Mouse (Mus musculus) left cerebral cortex, adult 11 months (tissue): ENCODE measurements at regions not wholly inside any gene's neighbourhood (a gene's known extent, or its start where the extent isn't known, plus 50 kb on each side); places are given as distances from the start of the nearest gene placed in this dataset.

ENCODE experiments used
- DNase-seq: peaks from one replicate; pipeline ENCODE4 v3.0.0; 2022; ENCODE audit warnings: low spot score

DNA sequence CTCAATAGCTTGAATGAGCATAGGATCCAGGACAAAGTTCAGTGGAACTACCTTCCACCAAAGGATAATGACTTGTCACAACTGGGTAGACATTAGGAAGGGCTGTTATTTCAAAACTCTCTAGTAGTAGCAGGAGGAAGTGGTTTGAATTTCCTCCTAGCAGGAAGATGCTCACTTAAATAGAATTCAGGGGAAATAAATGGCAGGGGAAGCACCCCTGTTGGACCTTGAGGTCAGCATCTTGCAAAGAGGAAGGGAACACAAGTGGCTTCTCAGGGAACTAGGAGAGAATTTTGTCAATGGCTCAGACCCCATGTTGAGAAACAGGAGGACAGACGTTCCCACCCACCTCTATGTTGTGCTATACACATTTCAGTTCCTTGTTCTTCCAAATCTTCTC, 178.4 kb upstream of the Jun start:
- DNase-seq, result peak; percentile 7

DNA sequence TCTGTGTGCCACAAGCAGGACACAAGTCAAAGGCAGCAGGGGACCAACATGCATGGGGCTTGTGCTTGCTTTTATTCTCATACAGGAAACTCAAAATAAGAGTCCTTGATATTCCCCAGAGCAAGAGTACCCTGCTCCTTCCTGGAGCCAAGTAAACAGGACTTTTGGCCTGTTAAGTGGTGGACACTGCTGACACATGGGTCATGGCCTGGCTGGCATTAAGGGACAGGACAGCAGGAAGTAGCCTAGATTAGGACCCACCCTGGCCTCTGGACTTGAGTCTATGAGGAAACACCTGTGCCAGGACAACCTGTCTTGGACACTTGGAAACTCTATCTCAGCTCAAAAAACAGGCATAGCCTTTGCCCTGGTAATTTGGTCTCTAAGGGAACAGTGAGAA, 181.0 kb upstream of the Jun start:
- no peak for DNase-seq

DNA sequence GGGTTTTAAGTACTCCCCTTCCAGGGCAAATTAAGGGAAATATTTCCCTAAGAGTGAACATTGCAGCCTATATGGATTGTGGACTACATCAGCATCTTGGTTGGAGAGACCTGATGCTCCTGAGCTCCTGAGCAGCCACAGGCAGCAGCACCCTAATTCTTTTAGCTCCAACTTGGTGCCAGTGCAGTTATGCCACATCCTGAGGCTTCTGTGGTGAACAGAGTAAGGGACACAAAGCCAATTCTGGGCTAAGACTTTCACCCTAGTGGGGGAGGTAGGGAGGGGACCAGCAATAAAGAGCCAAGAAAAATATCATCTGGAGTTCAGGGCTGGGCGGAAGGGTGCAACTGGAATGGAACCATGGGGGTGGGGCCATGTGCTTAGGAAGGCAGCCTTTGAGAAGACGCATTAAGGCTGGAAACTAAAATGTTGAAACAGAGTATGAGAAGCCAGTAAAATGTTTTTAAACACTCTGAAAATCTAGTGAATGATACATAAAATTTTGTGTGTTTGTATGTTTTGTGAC, 182.1 kb upstream of the Jun start:
- DNase-seq, result no peak

DNA sequence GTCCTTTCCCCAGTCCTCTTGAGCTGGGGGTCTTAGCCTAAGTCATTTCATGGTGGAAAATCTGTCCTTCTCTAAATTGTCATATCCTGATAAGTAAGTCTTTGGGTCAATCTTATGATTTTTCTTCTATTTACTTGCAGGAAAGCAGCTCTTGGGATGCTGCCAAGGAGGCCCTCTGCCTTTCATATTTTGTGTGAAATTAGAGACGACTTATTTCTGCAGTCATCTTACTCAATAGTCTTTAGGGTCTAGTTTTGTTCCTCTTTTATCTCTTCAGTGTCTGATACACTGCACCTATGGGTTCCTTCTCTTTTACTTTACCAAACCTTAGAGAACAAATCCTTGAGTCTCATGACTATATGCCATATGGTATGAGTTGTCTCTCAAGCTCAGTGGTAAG, 196.0 kb upstream of the Jun start:
- DNase-seq, result no peak

DNA sequence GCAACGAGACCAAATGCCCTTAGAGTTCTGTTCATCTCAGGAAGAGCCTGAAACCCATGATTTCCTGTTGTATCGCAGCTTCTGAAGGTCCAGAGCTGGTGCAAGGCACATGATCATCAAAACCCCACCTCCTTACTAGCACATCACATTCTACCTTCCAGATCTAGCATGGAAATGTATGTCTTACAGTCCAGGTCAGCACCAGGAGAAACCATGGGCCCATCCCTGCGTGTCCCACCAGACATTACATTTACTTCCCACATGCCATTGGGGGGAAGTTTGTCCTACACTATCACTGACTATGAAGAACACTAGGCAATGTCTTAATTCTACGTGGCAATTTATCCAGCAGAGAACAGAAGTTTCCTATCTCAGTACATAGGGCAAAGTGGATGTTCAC, 197.0 kb upstream of the Jun start:
- DNase-seq, result no peak

DNA sequence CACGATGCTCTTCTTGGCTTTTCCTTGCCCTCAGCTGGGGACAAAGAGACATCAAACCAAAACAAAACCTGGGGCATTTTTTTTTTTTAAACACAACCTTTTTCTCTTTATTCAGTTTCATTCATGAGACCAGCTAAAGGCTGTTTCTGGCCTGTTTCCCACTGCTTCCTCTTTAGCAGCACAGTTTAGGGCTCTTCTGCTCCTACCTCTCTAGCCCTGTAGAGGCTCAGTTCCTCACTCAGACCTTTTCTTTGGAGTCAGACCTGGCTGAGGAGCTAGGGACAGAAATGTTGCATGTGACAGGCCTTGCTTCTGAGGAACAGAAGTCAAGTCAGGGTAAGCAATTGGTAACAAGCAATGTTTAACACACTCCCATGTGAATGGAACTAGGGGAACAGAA, 198.1 kb upstream of the Jun start:
- no peak for DNase-seq

DNA sequence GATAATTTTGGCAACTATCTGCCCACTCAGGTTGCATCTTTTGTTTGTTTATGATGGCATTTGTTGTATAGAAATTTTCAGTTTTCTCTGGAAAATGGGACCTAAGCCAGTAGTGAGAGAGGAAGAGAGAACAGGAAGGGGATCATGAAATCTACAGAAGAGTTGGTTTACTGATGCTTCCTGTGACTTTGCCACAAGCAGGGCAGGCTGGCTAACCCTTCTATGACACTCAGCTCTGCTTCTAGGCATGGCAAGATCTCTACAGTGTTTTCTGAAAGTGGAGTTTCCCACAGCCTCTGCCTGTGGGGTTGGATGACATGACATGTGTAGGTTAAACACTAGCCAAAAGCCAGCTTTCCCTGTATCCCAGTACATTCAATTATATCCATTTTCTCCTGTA, 217.7 kb upstream of the Jun start:
- no peak for DNase-seq

DNA sequence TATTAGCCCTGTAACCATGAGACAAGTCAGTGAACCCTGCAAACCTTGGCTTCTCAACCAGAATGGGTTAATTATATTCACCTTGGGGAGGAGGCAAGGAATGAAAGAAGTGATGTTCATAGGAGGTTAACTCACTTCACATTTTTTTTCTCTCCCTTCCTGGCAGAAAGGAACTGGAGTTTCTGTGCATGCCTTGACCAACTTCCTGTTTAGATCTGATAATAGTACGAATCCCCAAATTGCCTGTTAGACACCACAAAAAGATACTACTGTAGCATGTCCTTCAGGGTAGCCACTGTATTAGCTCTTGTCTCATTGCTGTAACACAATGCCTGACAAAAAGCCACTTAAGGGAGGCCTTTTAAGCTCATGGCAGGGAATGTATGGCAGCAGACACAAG, 218.4 kb upstream of the Jun start:
- no peak for DNase-seq

DNA sequence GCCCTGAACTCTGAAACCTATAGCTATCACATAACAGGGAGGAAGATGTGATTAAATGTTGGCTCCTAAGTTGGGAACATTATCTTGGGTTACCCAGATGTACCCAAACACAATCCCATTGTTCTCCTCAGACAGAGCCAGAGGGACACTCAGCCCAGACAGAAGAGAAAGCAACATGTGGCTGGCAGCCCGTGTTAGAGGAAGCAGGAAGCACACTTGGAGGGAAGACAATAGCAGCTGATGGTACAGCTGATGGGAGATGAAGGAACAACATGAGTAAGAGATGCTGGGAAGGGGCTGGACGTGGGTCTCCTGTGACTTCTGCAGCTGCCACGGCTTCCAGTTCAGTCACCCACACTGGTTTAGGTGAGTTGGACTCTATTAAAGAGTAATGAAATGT, 224.2 kb upstream of the Jun start:
- no peak for DNase-seq

DNA sequence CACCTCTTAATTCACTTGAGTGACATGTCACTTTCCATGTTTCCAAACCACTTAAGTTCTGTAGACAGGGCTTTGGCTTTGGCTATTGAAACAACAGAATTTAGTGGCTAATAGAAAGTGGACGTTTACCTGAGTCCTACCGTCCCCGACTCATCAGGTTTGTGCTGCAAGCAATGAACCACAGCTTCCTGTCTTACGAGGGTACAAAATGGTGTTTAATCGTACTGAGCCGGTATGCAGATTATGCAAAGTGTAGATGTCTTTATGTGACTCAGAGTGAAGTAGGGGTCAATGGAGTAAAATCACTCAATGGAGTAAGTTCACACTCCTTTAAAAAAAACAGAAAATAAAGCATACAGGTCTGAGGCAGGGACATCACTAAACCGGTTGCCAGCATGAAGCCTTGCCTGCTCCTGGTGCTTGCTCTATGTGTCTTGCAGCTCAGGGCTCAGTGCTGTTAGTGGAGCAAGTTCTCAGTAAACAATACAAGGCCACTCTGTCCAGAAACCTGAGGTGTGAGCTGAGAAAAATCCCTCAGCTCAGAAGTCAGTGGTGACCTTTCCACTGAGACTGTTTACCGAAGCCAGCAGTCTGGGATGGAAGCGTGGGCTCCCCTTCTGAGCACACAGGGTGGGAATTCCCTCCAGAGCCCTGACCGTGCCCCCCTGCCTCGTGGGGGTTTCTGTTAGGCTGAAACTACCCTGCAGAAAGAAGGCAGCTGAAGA, 226.1 kb upstream of the Jun start:
- no peak for DNase-seq

DNA sequence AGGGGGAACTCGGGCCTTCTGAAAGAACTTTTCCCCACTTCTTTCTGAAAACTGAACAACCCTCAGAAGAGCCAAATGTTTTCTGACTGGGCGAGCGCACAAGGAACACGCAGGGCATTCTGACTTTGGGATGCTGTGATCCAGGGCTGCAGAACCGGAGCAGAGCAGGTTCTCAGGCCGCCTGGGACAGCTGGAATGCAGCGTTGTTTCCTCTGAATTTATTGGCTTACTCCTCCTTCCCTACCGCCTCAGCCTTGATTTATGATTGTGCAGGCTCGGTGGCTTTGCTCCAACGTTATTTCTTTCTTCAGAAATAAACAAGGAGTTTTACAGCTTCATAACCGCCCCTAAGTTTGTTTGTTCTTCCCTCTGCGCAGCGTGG, 226.7 kb upstream of the Jun start:
- no peak for DNase-seq

DNA sequence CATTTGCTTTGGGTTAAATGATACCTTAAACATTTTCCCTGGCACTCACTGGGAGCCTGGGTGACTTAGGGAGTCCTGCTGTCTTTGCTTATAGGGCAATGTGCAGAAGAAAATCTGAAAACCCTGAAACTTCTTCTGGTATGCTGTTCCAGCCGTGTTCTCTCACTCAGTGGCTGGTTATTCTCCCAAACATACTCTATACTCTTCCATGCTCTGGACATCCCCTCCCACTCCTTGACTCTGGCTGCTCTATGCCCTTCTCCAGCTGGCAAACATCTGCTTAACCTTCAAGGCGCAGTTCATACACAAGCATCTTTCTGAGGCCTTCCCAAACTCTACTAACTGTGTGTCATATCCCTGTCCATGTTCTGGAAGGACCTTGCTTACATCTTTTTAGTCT, 227.2 kb upstream of the Jun start:
- no peak for DNase-seq

DNA sequence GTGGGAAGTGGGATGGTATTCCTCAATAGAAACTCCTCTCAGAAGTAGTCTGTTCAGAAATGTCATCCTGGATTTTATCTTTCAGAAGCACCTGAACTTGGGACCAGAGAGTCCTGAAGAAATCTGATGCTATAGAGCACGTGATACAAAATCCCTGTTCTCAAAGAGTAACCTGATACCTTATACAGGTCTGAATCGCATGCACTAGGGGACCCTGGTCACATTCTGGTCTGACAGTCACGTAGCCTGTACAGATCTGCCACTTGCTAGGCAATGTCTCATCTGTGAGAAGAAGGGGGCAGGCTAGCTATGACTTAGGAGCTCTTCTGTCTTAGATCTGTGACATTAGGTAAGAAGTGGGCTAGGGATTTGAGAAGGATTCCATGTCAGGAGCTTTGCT, 230.1 kb upstream of the Jun start:
- no peak for DNase-seq

DNA sequence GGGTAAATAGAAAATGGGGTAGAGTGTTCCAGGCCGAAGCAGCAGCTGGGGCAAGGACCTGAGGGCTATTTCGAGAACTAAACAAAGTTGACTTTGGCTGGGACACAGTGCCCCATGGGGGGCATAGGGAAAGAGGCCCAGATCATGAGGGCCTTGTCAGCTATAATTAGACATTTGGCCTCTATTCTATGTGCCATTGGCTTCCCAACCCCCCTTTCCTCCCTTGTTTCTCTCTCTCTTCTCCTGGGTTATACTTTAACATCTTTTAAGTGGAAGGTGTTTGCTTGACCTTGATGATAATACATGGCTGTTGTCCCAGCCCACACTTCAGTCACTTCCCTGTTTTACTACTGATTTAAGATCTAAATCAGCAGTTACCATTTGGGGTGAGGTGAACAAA, 231.8 kb upstream of the Jun start:
- DNase-seq, result no peak

DNA sequence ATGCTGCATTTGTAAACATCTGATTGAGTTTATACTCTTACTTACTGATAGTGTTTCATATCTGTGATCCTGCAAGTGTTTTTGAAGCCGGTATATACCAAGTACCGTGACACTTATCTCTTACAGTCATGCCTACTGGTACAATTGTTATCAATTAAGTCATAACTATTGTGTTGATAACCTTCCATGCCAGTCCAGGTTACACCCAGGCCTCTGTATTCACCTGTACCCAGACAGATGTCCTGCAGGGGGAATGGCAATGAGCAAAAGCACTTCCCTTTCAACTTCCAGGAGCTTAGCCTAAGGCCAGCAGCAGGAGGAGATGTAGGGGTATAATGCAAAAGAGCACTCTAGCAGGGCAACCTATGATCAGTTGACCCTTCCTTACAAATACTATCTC, 232.2 kb upstream of the Jun start:
- DNase-seq, result no peak

DNA sequence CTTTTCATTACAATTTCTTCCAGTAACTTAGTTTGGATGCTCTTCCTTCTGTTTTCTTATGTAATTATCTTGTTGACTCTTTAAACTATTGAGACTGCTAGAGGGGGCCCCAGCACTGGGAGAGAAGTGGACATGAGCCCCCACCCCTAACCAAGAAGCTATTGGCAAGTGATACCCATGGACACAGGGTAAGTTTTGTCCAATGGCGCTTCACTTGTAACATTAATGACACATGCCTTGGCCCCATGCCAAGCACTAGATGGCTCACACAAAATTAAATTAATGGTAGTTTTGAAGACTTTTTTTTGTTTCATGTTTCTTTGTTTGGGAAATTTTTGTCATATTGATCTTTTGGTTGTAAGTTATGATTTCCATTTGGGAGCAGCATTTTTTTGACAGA, 232.7 kb upstream of the Jun start:
- no peak for DNase-seq

DNA sequence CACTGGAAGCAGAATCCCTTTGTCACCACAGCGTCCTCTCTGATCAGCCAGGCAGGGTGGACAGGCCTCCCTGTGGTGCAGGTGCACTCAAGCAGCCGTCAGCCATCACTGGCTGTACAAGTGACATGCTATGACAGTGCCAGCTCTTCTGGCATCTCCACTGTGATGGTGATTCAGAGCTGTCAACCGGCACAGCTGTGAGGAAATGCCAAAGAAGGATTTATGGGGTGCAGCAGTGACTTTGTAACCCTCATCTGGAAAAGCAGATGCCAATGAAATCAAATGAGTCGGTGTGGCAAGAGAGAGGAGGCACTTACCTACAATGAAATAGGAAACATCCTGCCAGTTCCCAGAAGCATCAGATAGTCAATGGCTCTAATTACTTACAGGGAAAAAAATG, 238.3 kb upstream of the Jun start:
- no peak for DNase-seq

DNA sequence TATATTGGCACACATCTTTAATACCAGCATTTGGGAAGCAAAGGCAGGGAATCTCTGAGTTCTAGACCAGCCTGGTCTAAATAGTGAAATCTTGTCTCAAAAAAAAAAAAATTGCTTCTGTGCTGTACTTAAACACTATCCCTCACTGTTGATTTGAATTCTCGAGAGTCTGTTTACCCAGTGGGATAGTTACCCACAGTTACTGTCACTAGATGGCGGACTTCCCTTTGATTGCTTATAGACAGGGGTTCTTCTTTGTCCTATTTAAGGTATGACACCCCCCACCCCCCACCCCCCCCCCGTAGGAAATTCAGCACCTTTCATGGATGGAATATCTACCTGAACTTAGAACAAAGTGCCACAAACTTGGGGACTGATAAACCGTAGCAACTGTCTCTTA, 242.1 kb upstream of the Jun start:
- no peak for DNase-seq

DNA sequence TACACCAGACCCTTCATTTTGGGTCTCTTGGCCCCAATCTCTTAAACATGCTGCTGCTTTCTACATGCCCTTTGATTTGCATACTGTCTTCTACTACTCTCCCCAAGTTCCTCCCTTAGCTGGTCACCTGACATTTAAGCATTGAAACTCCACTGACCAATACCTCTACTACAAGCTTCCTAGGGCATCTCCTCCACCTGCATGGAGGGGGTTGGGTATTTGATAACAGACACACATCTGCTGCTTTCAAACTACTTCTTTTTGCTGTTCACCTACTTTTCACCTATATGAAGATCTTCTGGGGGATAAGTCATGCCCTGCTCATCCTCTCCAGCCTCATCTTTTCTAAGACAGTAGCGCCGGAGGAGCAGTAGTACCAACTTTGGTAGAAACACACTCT, 249.9 kb upstream of the Jun start:
- DNase-seq, result no peak

DNA sequence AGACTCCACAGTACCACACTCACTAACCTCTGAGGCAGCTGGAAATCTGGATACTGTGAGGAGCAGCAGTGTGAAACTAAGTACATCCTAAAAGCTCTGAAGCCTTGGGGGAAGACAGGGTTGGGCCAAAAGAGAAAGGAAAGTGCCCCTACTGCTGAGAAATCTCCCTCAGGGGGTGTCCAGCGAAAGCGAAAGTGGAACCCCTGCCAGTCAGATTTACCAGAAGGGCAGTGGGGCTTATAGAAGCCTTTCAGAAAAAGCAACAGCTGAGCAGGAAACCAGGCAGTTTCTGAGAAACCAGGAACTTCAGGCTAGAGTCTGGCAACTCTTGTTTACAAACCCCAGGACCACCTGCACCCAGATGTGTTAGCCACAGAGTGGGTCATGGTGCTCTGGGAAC, 251.3 kb upstream of the Jun start:
- no peak for DNase-seq

DNA sequence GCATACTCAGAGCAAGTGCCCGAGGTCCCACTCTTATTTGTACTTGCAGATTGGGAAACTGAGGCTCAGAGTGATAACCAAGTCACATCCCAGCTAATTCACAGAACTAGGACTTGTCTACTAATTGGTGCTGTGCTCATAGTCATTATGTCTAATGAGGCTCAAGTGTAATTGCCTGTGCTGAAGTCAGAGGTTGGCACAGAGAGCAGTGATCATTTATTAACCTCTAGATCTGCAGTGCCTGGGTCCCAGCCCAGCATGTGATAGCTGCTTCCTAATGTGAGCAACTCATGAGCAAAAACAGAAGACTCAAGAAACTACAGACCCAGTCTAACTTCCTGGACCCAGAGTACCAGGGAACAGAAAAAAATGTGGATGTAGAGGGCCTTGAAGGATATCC, 252.0 kb upstream of the Jun start:
- no peak for DNase-seq

DNA sequence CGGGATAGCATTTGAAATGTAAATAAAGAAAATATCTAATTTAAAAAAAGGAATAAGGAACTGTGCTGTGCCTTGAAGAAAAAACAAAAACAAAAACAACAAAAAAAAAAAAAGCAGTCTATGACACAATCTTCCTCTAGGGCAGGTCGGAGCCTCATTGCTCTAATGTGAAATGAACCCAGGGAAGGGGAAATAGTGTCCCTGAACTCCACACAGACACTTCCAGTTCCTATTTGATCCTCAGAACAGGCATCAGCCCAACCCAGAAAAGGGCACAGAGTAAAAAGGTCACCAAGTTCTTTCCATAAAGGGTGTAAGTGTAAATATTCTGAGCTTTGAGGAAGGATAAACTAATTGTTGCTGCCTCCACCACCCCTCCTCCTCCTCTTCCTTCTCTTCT, 250.2 kb upstream of the Fggy start:
- no peak for DNase-seq

DNA sequence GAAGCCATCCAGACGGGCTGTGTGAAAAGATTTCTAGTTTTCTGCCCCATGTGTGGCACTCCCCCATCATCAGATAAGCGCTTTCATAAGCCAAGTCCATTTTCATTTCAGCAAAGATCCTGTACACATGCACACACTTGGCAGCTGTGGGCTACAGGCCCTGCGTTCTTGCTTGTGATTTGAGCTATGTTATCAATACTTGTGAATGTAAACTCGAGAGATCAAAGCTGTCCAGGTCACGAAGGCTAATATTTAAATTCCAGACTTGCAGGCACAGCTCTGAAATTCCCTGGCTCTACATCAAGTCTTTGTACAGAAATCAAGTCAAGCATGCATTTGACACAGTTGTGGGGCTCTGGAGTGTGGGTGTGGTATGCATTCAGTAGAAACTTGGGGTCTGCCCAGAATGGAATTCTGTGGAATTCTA, 248.8 kb upstream of the Fggy start:
- no peak for DNase-seq

DNA sequence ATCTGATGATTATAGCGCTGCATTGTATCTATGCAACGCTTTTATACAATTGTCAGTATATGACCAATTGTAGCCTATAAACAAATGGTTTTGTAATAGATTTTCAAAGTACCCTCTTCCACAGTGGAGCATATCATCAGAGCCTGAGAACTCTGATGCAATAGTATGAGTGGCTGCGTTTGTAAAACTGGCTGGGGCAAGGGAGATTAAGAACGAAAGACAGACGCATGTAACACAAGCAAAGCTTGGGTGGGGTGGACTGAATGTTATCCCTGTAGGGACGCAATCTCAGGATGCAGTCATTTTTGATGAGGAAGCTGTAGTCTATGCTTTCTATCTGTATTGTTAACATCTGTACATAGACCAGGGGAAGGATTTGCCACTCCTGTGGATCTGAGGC, 246.9 kb upstream of the Fggy start:
- no peak for DNase-seq

DNA sequence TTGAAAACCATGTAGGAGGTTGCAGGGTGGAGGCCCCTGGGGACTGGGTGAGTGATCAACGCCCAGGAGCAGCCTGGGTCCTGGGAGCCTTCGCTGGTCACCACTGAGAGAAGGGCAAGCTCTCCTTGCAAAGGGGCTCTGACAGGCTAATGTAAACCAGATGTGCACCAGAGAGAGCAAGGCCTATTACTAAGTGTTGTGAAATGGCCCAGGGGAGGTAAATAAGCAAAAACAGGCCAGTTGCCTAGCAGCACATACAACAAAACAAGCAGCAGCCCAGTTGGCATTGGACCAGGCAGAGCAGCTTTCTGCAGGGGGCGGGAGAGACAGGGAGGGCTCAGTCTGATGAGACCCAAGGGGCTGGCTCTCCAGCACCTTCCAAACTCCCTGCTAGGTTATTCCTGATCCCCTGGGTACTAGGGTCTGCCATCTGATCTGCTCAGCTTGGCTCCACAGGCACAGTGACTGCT, 239.5 kb upstream of the Fggy start:
- DNase-seq, result no peak
